Mouse (Mus musculus): ENCODE data around the gene Zc3h12a. TPM values are rescaled to one million over a fixed set of nuclear protein-coding genes. Genes with fewer than 3 reads are reported as not detected.

Zc3h12a gene
- total RNA-seq (2021), result under 1 TPM; 0.54 to 0.70 TPM

DNA sequence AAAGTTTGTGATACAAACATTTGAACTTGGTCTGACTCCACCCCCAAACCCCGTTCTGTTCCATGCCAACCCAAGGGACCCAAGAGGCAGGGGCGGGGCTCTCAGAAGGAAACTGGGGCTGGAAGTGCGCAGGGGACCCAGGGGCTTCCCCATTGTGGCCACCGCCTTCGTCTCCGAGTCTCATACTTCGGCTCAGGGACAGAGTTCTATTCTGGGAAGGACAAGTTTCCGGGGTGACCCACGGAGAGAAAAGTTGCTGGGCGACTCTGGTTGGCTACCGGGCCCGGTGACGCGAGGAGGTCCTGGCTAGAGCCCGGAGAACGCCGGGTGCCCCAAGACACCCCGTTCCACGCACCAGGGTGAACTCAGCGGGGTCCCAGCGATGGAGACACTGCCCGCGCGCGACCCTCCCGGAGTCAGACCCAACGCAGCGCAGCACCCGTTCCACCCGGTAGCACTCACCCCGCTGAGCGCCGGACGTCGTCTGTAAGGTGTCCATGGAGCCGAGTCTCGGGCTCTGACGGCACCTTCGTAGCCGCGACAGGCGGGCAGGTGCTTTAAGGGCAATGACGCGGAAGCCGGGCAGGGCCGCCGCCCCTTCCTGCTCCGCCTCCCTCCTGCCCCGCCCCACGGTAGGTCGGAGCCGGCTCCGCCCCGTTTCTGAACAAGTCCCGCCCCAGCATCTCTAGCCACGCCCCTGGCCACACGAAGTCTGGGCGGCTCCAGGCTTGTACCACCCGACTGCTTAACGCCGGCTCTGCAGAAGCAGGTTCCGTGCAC is at the start of gene Zc3h12a:
Gene Zc3h12a, minus strand, starts transcription at position 536 of the 780 bp plus-strand sequence.
- DNase-seq (ENCODE audit: low spot score in 2 of 2), result peak; percentile 62 to 63
- intact Hi-C loops (cut with DNase I), result no loop called here

GRCm38 (mm10) chr4:125176639-125177165 is 49.1 kb upstream of the Zc3h12a start:
- intact Hi-C loops (cut with DNase I), result loop anchor here (5.0 kb wide), 1 partner anchor 46 kb away; no protein-coding TSS in a partner anchor
- no peak for DNase-seq (ENCODE audit: low spot score in 2 of 2)

GRCm38 (mm10) chr4:125176190-125176589 is 48.5 kb upstream of the Zc3h12a start:
- DNase-seq (ENCODE audit: low spot score in 2 of 2), result no peak
- intact Hi-C loops (cut with DNase I), result loop anchor here (5.0 kb wide), 1 partner anchor 46 kb away; no protein-coding TSS in a partner anchor

GRCm38 (mm10) chr4:125175591-125175990 is 48.0 kb upstream of the Zc3h12a start:
- intact Hi-C loops (cut with DNase I), result loop anchor here (5.0 kb wide), 1 partner anchor 47 kb away; no protein-coding TSS in a partner anchor
- DNase-seq (ENCODE audit: low spot score in 2 of 2), result no peak

- DNase-seq (ENCODE audit: low spot score in 2 of 2), result no peak
- intact Hi-C loops (cut with DNase I), result loop anchor here (5.0 kb wide), 1 partner anchor 48 kb away; no protein-coding TSS in a partner anchor
Measured at GRCm38 (mm10) chr4:125174516-125175185, 47.0 kb upstream of the Zc3h12a start.

GRCm38 (mm10) chr4:125173150-125173549 is 45.5 kb upstream of the Zc3h12a start:
- intact Hi-C loops (cut with DNase I), result no loop called here
- no peak for DNase-seq (ENCODE audit: low spot score in 2 of 2)

DNA sequence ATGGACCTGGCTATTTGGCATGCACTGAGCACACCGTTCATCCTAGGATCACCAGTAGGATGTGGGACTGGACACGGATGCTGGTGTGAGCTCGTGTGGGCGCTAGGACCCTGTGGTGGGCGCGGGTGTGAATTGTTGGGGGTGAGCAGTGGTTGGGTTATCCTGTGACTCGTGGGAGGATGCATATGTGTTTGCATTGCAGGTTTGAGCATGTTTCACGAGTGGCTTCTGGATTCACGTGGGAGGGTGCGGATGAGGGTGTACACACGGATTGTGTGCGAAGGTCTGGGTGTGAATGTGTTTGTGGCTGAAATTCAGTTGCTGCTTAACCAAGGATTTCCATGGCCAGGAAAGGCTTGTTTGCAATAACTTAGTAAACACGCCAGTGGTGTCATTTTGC is 45.1 kb upstream of the Zc3h12a start:
- peak; percentile 26 to 31 for DNase-seq (ENCODE audit: low spot score in 2 of 2)
- intact Hi-C loops (cut with DNase I), result no loop called here

DNA sequence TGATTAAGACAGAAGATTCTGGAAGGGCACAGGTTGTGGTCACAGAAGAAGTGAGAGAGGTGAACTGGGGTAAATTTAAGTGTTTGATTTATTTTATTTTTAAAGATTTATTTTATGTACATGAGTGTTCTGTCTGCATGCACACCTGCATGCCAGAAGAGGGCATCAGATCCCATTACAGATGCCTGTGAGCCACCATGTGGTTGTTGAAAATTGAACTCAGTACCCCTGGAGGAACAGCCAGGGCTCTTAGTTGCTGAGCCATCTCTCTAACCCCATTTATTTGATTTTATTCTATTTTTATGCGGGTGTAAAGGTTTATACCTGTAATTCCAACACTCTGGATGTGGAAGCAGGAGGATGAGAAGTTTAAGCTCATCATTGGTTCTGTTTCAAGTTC is 40.1 kb upstream of the Zc3h12a start:
- no peak for DNase-seq (ENCODE audit: low spot score in 2 of 2)
- intact Hi-C loops (cut with DNase I), result no loop called here

GRCm38 (mm10) chr4:125164861-125165260 is 37.2 kb upstream of the Zc3h12a start:
- DNase-seq (ENCODE audit: low spot score in 2 of 2), result no peak
- intact Hi-C loops (cut with DNase I), result loop anchor here (5.0 kb wide), 1 partner anchor 797 kb away; no protein-coding TSS in a partner anchor

- intact Hi-C loops (cut with DNase I), result loop anchor here (5.0 kb wide), 1 partner anchor 800 kb away; no protein-coding TSS in a partner anchor
- DNase-seq (ENCODE audit: low spot score in 2 of 2), result no peak
Measured at GRCm38 (mm10) chr4:125162701-125163100, 35.1 kb upstream of the Zc3h12a start.

DNA sequence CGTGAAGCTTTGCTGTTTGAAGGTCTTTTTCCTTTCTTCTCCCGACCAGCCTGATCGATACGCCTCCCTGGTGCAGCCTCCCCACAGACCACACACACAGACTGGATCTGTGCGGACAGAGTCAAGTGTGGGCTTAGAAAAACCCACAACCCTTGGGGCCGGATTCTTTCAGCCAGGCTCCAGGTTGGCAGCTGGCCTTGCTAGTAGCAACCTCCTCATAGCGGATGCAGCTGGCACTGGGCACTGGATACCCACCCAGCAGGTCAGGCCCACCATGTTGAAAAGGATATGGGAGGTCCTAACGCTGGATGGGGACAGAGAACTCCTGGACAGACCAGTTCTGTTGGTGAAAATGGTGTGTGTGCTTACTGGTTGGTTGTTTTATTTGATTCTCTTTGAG is 33.8 kb upstream of the Zc3h12a start:
- intact Hi-C loops (cut with DNase I), result loop anchor here (5.0 kb wide), 1 partner anchor 801 kb away; no protein-coding TSS in a partner anchor
- DNase-seq (ENCODE audit: low spot score in 2 of 2), result no peak

DNA sequence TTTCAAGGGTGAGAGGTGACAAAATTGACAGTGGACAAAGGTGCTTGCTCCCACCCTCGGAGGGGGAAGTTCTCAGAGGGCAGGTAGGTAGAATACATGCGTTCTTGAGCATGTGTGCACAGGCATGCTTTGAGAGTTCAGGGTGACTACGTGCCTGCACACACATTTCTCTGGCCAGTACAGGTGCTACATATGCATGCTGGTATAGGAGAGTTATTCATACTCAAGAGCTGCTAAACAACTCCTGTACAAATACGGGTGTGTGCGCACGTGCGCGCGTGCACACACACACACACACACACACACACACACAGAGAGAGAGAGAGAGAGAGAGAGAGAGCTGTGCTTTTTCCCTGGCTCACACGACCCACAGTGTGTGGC is 33.3 kb upstream of the Zc3h12a start:
- no peak for DNase-seq (ENCODE audit: low spot score in 2 of 2)
- intact Hi-C loops (cut with DNase I), result loop anchor here (5.0 kb wide), 1 partner anchor 801 kb away; no protein-coding TSS in a partner anchor

DNA sequence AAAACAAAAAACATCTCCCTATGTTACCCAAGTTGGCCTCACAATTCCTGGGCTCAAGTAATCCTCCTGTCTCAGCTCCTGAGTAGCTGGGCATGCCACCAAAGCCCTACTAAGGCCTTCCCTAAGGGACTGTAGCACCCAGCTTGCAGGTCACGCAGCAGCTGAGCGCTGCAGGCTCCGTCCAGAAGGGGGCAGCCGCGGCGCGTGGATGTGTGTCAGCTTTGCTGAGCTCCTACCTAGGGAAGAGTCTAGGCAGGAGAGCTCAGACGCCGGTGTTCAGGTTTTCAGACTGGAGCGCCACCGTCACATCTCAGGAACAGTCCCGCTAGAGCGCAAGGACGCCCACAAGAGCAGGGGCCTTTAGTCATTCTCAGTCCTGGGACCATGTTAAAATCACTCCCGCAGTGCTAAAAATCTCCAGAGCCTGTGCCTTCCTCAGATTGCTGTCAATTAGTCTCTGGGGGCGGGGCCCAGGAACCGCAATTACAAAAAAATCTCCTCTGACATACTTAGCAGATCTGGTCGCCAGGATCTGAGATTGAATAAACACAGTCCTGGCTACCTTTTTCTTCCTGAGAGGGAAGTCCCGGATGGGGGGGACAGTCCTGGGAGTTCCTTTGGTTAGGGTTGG is 32.8 kb upstream of the Zc3h12a start:
- intact Hi-C loops (cut with DNase I), result loop anchor here (5.0 kb wide), 1 partner anchor 802 kb away; no protein-coding TSS in a partner anchor
- DNase-seq (ENCODE audit: low spot score in 2 of 2), result peak; percentile 86 to 90

DNA sequence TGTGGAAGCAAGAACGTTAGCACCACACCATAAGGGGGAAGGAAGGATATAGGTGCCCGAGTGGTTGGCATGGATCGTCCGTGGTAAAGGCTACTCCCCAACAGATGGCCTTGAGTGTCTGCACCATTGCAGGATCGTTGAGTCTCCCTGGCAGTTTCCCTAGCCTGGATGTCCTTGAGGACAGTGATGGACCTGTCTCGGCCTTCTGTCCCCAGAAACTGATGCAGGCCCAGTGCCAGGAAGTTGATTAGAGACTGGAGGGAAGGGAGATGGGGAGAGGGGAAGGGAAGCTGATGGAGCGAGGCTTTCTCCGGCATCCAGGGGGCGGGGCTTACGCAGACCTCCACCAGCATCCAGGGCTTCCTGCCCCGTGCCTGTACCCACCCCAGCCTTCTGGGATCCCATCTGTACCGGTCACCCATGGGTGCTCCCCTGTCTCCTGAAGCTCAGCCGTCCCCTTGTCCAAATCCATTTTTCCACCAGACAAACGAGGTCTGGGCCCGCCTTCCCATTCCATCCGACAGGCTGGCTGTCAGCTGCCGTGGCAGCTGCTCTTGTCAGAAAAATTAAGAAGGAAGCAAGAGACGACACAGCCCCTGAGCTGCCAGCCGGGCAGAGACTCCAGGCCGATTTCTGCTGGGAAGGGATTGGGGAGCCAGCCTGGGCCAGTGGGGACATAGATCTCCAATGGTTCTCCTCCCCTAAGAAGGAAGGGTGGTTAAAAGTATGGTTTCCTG is 31.1 kb upstream of the Zc3h12a start:
- intact Hi-C loops (cut with DNase I), result loop anchor here (5.0 kb wide), 1 partner anchor 784 kb away; no protein-coding TSS in a partner anchor

GRCm38 (mm10) chr4:125158081-125158480 is 30.4 kb upstream of the Zc3h12a start:
- DNase-seq (ENCODE audit: low spot score in 2 of 2), result no peak
- intact Hi-C loops (cut with DNase I), result loop anchor here (5.0 kb wide), 1 partner anchor 784 kb away; no protein-coding TSS in a partner anchor

More for the DNA sequence above, 31.1 kb upstream of the Zc3h12a start:
- no peak for DNase-seq (ENCODE audit: low spot score in 2 of 2)

DNA sequence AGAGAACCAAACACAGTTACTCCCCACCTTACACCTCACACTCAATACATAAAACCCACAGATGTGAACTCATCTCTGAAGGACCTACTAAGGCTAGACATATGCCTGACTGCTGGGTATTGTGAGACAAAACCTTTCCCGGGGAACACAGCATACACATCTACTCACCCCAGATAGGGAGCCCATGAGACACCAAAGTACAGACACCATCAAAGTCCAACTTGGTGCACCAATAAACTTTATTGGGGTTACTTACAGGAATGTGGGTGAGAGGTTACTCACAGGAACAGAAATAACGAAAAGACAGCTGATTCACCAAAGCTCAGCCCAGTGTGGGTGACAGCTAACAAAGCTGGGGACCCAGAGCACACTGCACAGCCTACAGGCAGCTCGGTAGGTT is 29.7 kb upstream of the Zc3h12a start:
- intact Hi-C loops (cut with DNase I), result loop anchor here (5.0 kb wide), 1 partner anchor 785 kb away; no protein-coding TSS in a partner anchor
- no peak for DNase-seq (ENCODE audit: low spot score in 2 of 2)

DNA sequence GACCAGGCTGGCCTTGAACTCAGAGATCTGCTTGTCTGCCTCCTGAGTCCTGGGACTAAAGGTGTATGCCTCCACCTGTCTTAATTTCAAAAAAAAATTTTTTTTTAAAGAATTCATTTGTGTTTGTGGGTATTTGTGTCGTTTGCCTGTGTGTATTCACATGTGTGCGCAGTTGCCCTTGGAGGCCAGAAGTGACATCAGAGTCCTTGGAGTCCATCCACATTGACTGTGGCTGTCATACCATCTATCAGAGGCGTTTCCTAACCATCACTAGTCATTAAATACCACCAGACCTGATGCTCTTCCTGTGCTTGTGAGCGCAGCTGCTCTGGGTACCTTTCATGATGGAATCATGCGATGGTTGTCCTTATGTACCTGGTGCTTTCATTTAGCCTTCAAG is 28.0 kb upstream of the Zc3h12a start:
- intact Hi-C loops (cut with DNase I), result loop anchor here (5.0 kb wide), 1 partner anchor 787 kb away; no protein-coding TSS in a partner anchor
- no peak for DNase-seq (ENCODE audit: low spot score in 2 of 2)

- intact Hi-C loops (cut with DNase I), result no loop called here
- DNase-seq (ENCODE audit: low spot score in 2 of 2), result no peak
Measured at GRCm38 (mm10) chr4:125153659-125154241, 26.1 kb upstream of the Zc3h12a start.

Measured in left cerebral cortex, postnatal 36 days (tissue).